Mouse (Mus musculus): ENCODE data around the gene Gm10376.
"Not testable (repeated sequence)": the region's sequence is repeated elsewhere in the genome, so short reads cannot be mapped to it uniquely, and the experiment has no call there.

Gm10376 gene

GRCm38 (mm10) chr14:43015528-43015927 is at the start of gene Gm10376:
TSS of gene Gm10376 (minus strand) at chr14:43015628.
- not testable (repeated sequence) for ATAC-seq (ENCODE audit: low TSS enrichment)

- ATAC-seq (ENCODE audit: low TSS enrichment), result not testable (repeated sequence)
Observed at GRCm38 (mm10) chr14:43060179-43060578, 44.8 kb upstream of the Gm10376 start.

DNA sequence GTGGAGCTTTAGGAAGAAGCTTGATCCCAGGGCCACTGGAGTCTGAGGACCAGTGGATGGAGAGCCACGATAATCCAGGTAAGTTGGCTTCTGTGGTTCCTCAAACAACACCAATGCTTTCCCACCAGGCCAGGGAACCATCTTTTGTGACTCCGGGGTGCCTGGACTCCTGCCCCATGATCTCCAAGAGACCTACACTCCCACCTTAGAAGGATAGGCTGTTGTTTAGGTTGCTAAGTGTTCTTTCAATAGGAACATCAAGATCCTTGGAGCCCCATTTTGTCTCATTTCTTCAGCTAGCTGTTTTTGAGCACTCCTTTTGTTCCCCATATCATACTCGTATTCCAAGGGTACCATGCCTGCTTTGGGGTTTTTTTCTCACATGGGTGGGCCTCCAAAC is 42.6 kb upstream of the Gm10376 start:
- ATAC-seq (ENCODE audit: low TSS enrichment), result not testable (repeated sequence)

GRCm38 (mm10) chr14:42993524-42993923 is 21.9 kb downstream of the Gm10376 start, which contains the start of gene Gm8082:
TSS of gene Gm8082 (minus strand) at chr14:42993624.
- not testable (repeated sequence) for ATAC-seq (ENCODE audit: low TSS enrichment)

Data from frontal cortex, adult (tissue).